Mouse (Mus musculus): ENCODE results near the gene Strip1.
"Not testable (repeated sequence)": the region's sequence is repeated elsewhere in the genome, so short reads cannot be mapped to it uniquely, and the experiment has no call there.

Strip1 gene

GRCm38 (mm10) chr3:107631523-107631958 lies at the start of gene Strip1:
Gene Strip1 (minus strand): TSS chr3:107631694.
- ATAC-seq (ENCODE audit: low TSS enrichment): peak; percentile 94

GRCm38 (mm10) chr3:107680790-107681576 lies 49.5 kb upstream of the Strip1 start:
- peak; percentile 91 for ATAC-seq (ENCODE audit: low TSS enrichment)

DNA sequence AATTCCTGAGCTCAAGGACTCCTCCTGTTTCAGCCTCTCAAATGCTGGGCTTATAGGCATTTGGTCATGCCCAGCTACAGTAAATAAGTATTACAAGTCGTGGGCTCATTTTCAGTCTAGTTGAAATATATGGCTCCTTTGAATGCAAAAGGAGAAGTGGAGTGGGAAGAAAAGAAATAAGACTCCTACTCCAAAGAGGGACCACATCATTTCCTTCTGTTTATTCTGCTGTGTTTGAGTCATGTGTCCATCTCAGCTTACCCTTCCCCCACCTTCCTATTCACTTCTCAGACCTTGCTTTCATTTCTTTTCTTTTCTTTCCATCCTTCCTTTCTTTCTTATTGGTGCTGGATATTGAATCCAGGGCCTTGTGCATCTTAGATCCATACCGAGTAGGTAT lies 40.0 kb upstream of the Strip1 start:
- no peak for ATAC-seq (ENCODE audit: low TSS enrichment)

GRCm38 (mm10) chr3:107670500-107670899 lies 39.0 kb upstream of the Strip1 start:
- no peak for ATAC-seq (ENCODE audit: low TSS enrichment)

DNA sequence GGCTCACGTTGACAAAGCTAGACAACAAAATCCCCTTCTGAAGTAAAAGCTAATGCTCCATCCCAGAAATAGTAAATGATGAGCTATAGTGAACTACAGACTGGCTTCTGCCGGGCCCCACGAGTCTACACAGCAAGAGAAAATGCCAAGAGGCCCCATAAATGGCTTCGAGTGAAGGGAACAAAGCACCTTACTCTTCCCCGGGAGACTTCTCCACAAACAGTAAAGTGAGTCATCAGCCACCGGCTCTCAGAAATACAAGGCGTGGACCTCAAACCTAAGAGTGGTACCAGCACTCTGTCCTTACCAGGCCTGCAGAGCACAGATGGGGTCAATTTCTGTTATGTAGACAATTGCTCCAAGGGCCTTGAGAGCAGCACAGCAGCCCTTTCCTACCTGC lies 37.3 kb upstream of the Strip1 start:
- peak; percentile 54; the same call in 1 of the 2 replicates for ATAC-seq (ENCODE audit: low TSS enrichment)

GRCm38 (mm10) chr3:107667426-107667825 lies 35.9 kb upstream of the Strip1 start:
- ATAC-seq (ENCODE audit: low TSS enrichment): 0 out of 2 replicates have a peak, but pooled peaks have one; percentile 2

GRCm38 (mm10) chr3:107664641-107665040 lies 33.1 kb upstream of the Strip1 start:
- ATAC-seq (ENCODE audit: low TSS enrichment): no peak

DNA sequence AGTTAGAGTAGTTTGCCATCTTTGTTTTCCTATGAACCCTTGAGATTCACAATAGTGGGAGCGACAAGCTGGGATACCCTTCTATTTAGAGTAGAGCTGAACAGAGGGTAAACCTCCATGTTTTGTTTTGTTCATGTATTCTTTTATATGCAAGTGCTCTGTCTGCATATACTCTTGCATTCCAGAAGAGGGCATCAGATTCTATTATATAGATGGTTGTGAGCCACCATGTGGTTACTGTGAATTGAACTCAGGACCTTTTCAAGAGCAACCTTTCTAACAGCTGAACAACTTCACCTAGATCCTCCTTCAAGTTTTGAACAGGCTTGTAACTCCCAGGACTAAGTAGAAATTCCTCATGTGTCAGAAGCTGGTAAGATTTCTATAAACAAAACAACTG lies 27.5 kb upstream of the Strip1 start:
- peak; percentile 31; the same call in 1 of the 2 replicates for ATAC-seq (ENCODE audit: low TSS enrichment)

DNA sequence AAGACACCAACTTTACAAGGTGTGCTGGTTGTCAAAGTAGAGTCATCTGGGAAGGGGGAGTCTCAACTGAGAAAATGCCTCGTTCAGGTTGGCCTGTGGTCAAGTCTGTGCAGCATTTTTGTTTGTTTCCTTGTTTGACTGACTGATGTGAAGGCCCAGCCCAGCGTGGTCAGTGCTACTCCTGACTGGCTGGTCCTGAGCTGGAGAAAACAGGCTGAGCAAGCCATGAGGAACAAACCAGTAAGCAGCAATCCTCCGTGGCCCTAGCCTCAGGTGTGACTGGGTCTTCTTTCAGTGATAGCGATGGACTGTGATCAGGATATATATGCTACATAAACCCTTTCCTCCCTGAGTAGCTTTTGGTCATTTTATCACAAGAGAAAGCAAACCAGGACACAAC lies 25.4 kb upstream of the Strip1 start:
- ATAC-seq (ENCODE audit: low TSS enrichment): no peak

- no peak for ATAC-seq (ENCODE audit: low TSS enrichment)
Observed at GRCm38 (mm10) chr3:107656151-107656550, 24.7 kb upstream of the Strip1 start.

GRCm38 (mm10) chr3:107655491-107655890 lies 24.0 kb upstream of the Strip1 start:
- ATAC-seq (ENCODE audit: low TSS enrichment): no peak

- ATAC-seq (ENCODE audit: low TSS enrichment): no peak
Observed at GRCm38 (mm10) chr3:107654861-107655260, 23.4 kb upstream of the Strip1 start.

- peak; percentile 66 for ATAC-seq (ENCODE audit: low TSS enrichment)
Observed at GRCm38 (mm10) chr3:107652968-107653367, 21.5 kb upstream of the Strip1 start.

DNA sequence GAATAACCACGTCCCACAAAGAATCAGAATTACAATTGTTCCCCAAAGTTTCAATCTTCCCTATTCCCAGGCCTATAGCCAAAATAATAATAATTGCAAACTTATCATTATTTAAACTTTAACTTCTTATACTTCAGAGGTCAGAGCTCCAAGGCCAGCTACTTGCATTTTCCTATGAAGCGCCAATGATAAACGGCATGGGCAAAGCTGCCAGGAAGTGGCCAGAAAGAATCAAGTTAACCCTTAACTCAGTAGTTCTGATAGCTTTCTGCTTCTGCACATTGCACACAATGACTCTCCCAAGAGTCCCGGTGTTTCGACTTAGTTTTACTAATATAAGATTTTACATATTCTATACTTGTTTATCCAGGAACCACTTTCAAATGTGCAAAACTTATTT lies 18.8 kb upstream of the Strip1 start:
- ATAC-seq (ENCODE audit: low TSS enrichment): not testable (repeated sequence)

DNA sequence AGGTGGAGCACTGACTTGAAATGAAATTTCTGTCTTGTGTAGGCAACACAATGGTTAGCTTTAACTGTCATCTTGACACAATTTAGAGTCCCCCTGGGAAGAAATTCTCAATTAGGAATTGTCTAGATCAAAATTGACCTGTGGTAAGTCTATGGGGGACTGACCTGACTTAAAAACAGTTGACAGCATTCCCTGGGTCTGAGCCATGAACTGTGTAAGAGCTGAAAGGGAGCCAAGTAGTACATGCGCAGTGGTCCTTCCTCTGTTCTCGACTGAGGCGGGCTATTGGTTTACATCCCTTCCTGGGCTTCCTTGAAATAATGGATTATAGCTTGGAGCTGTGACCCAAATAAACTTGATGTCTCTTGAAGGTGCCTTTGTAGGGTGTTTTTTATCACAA lies 15.5 kb upstream of the Strip1 start:
- no peak for ATAC-seq (ENCODE audit: low TSS enrichment)

DNA sequence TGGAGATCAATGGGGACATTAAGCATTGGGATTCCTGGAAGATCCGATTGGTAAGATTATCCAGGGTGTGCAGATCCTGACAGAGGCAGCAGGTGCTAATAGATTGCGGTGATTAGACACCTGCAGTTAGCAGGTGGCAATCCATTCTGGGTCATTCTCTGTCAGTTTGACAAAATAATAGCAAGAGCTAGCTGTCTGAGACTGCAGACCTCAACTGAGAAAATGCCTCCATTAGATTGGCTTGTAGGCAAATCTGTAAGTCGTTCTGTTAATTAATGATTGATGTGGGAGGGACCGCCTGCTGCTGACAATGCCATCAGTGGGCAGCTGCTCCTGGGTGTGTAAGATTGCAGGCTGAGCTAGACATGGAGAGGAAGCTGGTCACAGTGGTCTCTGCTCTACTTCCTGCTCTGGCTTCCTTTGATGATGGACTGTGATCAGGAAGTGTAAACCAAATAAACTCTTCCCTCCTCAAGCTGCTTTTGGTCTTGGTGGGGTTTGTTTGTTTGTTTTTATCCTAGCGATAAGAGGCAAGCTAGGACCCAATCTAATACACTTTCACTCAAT lies 6.2 kb upstream of the Strip1 start:
- no peak for ATAC-seq (ENCODE audit: low TSS enrichment)

DNA sequence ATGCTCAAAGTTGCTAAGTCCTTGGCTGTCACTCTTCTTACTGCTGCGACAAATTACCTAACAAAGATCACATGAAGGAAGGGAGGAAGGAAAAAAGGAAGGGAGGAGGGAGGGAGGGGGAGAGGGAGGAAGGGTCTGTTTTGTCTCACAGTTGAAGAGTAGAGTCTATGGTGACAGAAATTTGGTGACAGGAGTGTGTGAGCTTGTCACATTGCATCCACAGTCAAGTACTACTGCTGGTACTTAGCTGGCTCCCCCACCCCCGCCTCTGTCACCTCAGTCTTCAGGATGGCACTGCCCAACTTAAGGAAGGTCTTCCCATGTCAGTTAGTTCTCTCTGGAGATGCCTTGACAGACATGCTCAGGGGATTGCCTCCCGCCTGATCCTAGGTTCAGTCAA lies 4.7 kb upstream of the Strip1 start:
- ATAC-seq (ENCODE audit: low TSS enrichment): no peak

- no peak for ATAC-seq (ENCODE audit: low TSS enrichment)
Observed at GRCm38 (mm10) chr3:107635836-107636235, 4.3 kb upstream of the Strip1 start.

- ATAC-seq (ENCODE audit: low TSS enrichment): no peak
Observed at GRCm38 (mm10) chr3:107633906-107634305, 2.4 kb upstream of the Strip1 start.

GRCm38 (mm10) chr3:107632786-107633185 lies 1.3 kb upstream of the Strip1 start:
- ATAC-seq (ENCODE audit: low TSS enrichment): no peak

DNA sequence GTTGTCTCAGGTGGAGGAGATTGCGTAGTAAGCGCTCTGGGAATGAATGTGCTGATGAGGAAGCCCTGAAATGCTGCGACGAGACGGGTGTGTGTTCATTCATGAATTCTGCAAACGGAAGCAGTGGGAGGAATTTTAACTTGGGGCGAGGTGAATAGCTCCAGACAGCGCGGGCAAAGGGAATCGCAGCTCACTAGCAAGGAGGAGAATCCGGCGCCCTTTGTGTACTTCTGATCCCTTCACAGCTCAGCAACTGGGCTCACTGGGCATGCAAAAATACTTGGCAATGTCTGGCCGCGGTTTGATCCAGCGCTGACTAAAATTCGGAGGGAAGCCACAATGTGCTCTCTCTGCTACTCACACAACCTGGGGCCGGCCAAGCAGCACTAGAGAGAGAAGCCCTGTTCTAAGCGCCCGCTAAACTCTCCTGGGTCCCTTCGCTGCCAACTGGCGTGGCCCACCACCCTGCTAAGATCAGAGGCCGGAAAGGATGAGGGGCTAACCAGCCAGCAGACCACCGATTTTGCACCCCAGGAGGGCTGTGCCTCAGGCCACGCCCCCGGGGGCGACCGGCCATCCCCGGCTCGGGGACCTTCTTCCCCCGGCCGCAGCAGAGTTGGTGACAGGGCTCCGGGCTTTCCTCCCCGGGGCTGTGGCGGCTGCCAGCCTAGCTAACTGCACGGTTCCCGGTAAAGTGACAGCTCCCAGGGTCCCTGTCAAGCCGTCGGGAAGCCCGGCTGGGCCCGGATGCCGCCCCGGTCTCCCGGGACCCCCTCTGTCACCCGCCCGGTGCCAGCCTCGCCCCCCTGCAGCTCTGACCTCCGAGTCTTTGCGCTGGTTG lies 592 bp downstream of the Strip1 start, which contains the start of gene Gm10961:
Gene Gm10961, plus strand, starts transcription at position 641 of the 841 bp plus-strand sequence.
- ATAC-seq (ENCODE audit: low TSS enrichment): peak; percentile 41

- ATAC-seq (ENCODE audit: low TSS enrichment): no peak
Observed at GRCm38 (mm10) chr3:107629411-107629810, 2.1 kb downstream of the Strip1 start.
